Mouse (Mus musculus): ENCODE results near the gene Bdh1. TPM values are rescaled to one million over a fixed set of nuclear protein-coding genes. Genes with fewer than 3 reads are reported as not detected.

The Bdh1 gene
- polyA plus RNA-seq, 1 experiment from 2014 or later, result 16.6 TPM

DNA sequence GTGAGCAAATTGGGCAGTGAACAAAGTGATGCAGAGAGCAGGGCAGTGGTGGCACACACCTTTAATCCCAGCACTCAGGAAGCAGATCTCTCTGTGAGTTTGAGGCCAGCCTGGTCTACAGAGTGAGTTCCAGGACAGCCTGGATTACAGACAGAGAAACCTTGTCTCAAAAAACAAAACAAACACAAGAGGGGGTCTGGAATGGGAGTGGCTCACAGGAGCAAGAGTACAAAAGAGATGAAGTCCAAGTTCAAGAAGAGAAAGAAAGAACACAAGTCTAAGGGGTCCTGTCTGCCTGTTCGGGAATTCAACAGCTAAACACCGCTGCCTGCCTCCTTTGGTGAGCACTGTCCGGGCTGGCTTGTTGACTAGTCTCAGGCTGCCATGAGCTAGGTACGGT is 13.1 kb downstream of the Bdh1 start:
- H3K4me1 ChIP-seq, result peaks cover 35% of the 10 kb centered on the region
- H3K9me3 ChIP-seq, result no peaks in the 10 kb centered on the region
- H3K4me3 ChIP-seq, result no peak overlapping the region
- no peak for DNase-seq (ENCODE audit: extremely low spot score, low spot score)
- 0 out of 2 replicates have a peak overlapping the region, but pooled peaks have one; percentile 40 for H3K27ac ChIP-seq
- H3K27me3 ChIP-seq (ENCODE audit: poor library complexity, severe bottlenecking), result peaks cover 15% of the 10 kb centered on the region
- H3K36me3 ChIP-seq (replicated peaks), result peaks cover 21% of the 10 kb centered on the region
- 82% methylated on average over 4 of the region's 4 CpGs for WGBS

DNA sequence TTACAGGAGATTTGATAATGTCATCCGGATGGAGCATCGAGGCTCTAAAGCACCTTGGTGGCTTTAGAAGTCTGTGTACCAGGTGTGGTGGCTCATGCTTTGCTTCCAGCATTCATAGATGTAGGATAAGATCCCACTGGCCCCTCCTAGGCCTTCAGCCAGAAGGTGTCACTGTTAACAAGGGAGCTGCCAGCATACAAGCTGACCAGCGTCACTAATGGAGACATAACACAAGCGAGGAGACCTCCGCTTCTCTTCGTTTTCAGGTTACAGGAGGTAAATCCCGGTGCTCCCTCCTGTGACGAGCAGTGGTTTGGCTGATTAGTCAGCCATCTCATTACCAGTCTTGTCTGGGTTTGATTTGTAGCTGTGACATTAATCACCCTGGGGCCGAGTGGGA is 14.0 kb downstream of the Bdh1 start:
- 54% methylated on average over 9 of the region's 9 CpGs for WGBS
- Histone ChIP-seq H3K4me1 (peaks cover 31% of the 10 kb centered on the region), H3K27me3 (ENCODE audit: poor library complexity, severe bottlenecking) (peaks cover 12% of the 10 kb centered on the region), H3K9me3 (no peaks in the 10 kb centered on the region), H3K4me3 (no peak overlapping the region), H3K36me3 (replicated peaks) (peaks cover 21% of the 10 kb centered on the region), H3K27ac (no peak overlapping the region)
- DNase-seq (ENCODE audit: extremely low spot score, low spot score), result no peak

DNA sequence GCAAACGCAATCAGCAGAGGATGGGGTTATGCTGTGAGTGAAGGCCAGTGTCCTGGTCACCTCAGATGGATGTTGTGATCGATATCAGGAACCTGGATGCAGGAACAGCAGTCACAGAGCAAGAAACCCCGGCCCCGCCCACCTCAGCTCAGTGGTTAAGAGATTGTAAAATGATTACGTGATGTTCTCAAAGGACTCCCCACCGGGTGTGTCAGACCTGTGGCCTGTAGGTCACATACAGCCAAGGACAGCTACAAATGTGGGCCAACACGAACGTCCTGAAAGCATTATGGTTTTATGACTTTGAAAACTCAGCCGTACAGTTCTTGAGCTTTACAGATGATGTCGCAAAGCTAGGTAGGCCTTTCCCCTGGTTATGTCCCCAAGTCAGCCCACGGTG is 15.3 kb downstream of the Bdh1 start:
- WGBS, result 88% methylated on average over 11 of the region's 11 CpGs
- Histone ChIP-seq H3K27ac (no peak overlapping the region), H3K27me3 (ENCODE audit: poor library complexity, severe bottlenecking) (no peaks in the 10 kb centered on the region), H3K36me3 (replicated peaks) (peaks cover 21% of the 10 kb centered on the region), H3K4me1 (peaks cover 29% of the 10 kb centered on the region), H3K9me3 (no peaks in the 10 kb centered on the region), H3K4me3 (no peak overlapping the region)
- no peak for DNase-seq (ENCODE audit: extremely low spot score, low spot score)

DNA sequence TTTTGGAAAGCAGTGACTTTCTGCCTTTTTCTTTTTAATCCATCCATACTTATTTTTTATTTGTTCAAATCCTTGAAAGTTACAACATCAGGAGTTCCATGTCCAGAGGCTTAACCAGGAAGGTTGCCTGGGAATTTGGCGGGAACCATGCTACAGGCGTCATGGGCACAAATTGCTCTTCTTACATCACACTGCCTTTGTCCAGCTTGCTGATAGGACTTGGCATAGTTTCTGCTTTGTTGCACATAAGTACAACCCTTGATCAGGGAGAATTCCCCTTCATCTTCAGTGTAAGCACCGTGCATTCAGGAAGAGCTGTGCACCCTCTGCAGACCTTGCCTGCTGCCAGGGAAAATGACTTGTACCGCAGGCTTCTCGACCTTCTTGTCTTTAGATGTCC is 17.4 kb downstream of the Bdh1 start:
- Histone ChIP-seq H3K27ac (no peak overlapping the region), H3K36me3 (replicated peaks) (peaks cover 21% of the 10 kb centered on the region), H3K27me3 (ENCODE audit: poor library complexity, severe bottlenecking) (no peaks in the 10 kb centered on the region), H3K4me1 (peaks cover 13% of the 10 kb centered on the region), H3K4me3 (no peak overlapping the region), H3K9me3 (no peaks in the 10 kb centered on the region)
- WGBS, result 95% methylated on average over 5 of the region's 5 CpGs
- no peak for DNase-seq (ENCODE audit: extremely low spot score, low spot score)

DNA sequence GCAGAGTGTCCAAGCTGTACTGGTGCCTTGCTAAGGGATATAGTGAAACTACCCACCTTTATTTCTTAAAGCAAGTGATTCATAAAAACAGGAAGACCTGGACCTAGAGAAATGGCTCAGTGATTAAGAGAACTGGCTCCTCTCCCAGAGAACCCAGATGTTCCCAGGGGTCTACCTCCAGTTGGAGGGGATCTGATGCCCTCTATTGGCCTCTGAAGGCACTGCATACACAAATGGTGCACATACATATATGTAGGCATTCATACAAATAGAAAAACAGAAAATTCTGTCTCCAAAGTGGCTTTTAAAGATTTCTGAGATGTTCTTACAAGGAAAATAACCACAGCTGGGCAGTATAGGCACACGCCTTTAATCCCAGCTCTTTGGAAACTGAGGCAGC is 18.0 kb downstream of the Bdh1 start:
- Histone ChIP-seq H3K36me3 (replicated peaks) (peaks cover 21% of the 10 kb centered on the region), H3K27me3 (ENCODE audit: poor library complexity, severe bottlenecking) (no peaks in the 10 kb centered on the region), H3K9me3 (no peaks in the 10 kb centered on the region), H3K4me1 (peaks cover 8% of the 10 kb centered on the region), H3K27ac (no peak overlapping the region), H3K4me3 (no peak overlapping the region)
- no peak for DNase-seq (ENCODE audit: extremely low spot score, low spot score)
- 90% methylated on average over 1 of the region's 1 CpGs for WGBS

DNA sequence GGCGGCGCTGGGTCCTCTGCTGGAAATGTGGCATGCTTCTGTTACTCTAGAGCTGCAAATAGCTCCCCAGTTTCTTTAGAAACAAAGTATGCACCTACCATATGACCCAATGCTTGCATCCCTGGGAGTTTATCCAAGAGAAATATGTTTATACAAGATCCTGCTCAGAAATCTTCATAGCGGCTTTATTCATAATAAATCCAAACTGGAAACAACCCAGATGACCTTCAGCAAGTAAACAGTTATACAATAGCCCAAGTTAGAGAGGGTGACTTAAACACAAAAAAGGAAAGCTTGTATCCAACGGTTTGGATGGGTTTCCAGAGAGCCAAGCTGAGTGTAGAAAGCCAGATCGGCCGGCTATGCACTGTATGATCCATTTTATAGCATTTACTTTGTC is 22.4 kb downstream of the Bdh1 start:
- 94% methylated on average over 6 of the region's 6 CpGs for WGBS
- no peak overlapping the region for H3K4me3 ChIP-seq
- DNase-seq (ENCODE audit: extremely low spot score, low spot score), result no peak
- H3K27me3 ChIP-seq (ENCODE audit: poor library complexity, severe bottlenecking), result no peaks in the 10 kb centered on the region
- peaks cover 7% of the 10 kb centered on the region for H3K36me3 ChIP-seq (replicated peaks)
- H3K4me1 ChIP-seq, result no peaks in the 10 kb centered on the region
- no peak overlapping the region for H3K27ac ChIP-seq
- no peaks in the 10 kb centered on the region for H3K9me3 ChIP-seq

DNA sequence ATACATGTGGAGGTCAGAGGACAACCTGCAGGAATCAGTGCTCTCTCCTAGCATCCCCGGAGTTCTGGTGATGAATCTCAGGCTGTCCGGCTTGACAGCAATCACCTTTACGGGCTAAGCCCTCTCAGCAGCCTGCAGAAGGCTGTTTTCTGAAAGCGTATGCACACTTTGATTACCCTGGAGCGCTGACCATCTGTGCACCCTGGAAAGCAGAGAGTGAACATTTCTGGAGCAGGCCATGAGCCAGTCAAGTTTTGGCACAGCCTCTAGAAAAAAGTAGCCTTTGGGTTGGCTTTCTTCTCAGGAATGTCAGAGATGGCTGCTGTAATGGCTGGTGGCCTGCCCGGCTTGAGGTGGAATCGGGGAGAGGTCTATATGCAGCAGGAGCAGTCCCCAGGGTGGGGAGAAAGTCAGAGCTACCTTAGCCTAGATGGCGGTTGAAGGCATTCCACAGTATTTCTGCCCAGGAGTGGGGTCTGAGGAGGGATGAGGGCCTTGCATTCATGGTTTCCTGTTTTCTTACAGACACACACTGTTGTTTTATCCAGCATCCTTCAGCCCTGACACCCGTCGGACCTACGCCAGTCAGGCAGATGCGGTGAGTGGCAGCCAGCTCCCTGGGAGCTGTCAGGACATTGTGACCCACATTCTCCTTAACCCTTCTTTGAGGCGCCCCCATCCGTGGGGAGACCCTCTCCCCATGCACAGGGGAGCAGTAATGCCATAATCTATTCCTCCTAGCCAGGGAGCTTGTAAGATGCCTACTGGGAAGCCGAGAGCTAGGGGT is 24.2 kb downstream of the Bdh1 start:
- DNase-seq (ENCODE audit: extremely low spot score, low spot score), result no peak
- H3K4me1 ChIP-seq, result peaks cover 10% of the 10 kb centered on the region; the same call in 1 of the 2 replicates
- H3K4me3 ChIP-seq, result no peak overlapping the region
- 84% methylated on average over 15 of the region's 15 CpGs for WGBS
- H3K9me3 ChIP-seq, result no peaks in the 10 kb centered on the region
- no peaks in the 10 kb centered on the region for H3K27me3 ChIP-seq (ENCODE audit: poor library complexity, severe bottlenecking)
- no peak overlapping the region for H3K27ac ChIP-seq
- H3K36me3 ChIP-seq (replicated peaks), result peaks cover 6% of the 10 kb centered on the region; the same call in 1 of the 2 replicates

DNA sequence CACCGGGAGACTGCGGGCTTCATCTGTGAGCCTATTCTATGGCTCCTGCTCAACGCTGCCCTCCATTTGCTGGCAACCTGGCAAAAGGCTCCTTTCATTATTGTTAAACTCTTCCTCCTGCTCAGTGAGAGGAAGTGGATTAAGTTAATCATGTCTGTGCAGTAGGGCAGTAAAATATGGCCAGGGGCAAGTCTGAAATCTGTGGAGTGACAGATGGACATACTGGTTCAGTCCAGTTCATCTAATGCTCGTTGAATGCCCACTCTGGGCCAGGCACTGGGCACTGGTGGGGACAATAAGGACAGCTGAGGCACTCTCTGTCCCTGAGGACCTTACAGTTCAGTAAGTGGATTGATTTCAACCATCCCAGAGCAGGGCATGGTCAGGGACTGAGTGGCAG is 27.9 kb downstream of the Bdh1 start:
- Histone ChIP-seq H3K36me3 (replicated peaks) (peaks cover 6% of the 10 kb centered on the region; the same call in 1 of the 2 replicates), H3K27ac (no peak overlapping the region), H3K4me3 (no peak overlapping the region), H3K4me1 (peaks cover 36% of the 10 kb centered on the region), H3K27me3 (ENCODE audit: poor library complexity, severe bottlenecking) (no peaks in the 10 kb centered on the region), H3K9me3 (no peaks in the 10 kb centered on the region)
- 80% methylated on average over 4 of the region's 4 CpGs for WGBS
- no peak for DNase-seq (ENCODE audit: extremely low spot score, low spot score)

DNA sequence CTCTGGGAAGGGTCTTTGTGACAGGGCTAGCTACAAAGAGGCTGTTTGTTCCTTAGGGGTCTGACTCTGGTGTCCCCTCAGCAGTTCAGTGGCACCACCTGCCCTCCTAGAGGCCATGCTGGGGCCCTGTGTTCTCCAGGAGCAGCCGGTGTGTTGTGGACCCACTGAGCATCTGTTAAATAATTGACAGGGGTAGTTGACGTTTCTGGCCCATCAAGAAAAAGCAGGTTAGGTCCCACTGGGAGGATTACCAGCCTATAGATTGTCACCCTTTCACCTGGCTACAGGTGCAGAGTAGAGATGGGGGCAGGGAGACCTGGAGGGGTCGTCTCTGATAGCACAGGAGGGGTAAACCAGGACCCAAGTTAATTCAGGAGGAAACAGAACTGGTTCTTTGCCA is 29.2 kb downstream of the Bdh1 start:
- no peak for DNase-seq (ENCODE audit: extremely low spot score, low spot score)
- H3K27ac ChIP-seq, result 0 out of 2 replicates have a peak overlapping the region, but pooled peaks have one; percentile 15
- peaks cover 39% of the 10 kb centered on the region for H3K4me1 ChIP-seq
- H3K4me3 ChIP-seq, result no peak overlapping the region
- no peaks in the 10 kb centered on the region for H3K9me3 ChIP-seq
- 71% methylated on average over 3 of the region's 3 CpGs for WGBS
- H3K36me3 ChIP-seq (replicated peaks), result peaks cover 6% of the 10 kb centered on the region; the same call in 1 of the 2 replicates
- H3K27me3 ChIP-seq (ENCODE audit: poor library complexity, severe bottlenecking), result no peaks in the 10 kb centered on the region

DNA sequence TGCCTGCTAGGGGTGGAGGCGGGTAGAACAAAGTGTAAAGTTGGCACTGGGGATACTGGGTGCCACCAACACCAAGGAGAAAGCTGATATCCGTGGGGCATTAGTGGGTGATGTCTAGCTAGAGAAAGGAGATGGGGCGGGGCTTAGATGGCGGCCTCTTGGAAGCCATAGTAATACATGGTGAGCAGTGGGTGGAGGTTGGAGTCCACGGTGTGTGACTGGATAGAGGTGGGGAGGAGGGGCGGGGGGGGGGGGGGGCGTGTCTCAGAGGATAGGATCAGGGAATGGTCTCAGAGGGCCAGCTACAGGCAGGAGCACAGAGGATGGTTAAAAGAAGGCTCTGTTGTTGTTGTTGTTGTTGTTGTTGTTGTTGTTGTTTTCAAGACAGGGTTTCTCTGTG is 30.4 kb downstream of the Bdh1 start:
- Histone ChIP-seq H3K4me3 (no peak overlapping the region), H3K36me3 (replicated peaks) (peaks cover 14% of the 10 kb centered on the region), H3K27ac (no peak overlapping the region), H3K27me3 (ENCODE audit: poor library complexity, severe bottlenecking) (no peaks in the 10 kb centered on the region), H3K9me3 (no peaks in the 10 kb centered on the region), H3K4me1 (peaks cover 39% of the 10 kb centered on the region)
- WGBS, result 79% methylated on average over 6 of the region's 7 CpGs
- no peak for DNase-seq (ENCODE audit: extremely low spot score, low spot score)

DNA sequence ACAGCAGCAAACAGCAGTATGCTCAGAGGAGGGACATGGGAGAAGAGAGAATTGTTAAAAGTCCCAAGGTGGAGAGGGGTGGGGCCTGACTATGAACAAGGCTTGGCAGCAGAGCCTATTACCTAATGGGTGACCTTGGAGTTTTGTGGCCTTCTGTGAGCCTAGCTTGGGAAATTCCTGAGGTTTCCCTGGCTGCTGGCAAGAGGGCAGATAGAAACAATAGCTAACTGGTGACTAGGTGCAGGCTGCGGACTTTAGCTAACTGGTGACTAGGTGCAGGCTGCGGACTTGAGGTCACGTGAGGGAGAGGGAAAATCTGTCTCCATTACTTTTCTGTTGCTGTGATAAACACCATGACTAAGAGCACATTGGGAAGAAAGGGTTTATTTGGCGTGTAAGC is 31.9 kb downstream of the Bdh1 start:
- Histone ChIP-seq H3K27ac (no peak overlapping the region), H3K9me3 (no peaks in the 10 kb centered on the region), H3K36me3 (replicated peaks) (peaks cover 14% of the 10 kb centered on the region), H3K27me3 (ENCODE audit: poor library complexity, severe bottlenecking) (no peaks in the 10 kb centered on the region), H3K4me3 (no peak overlapping the region), H3K4me1 (peaks cover 52% of the 10 kb centered on the region)
- 93% methylated on average over 4 of the region's 4 CpGs for WGBS
- DNase-seq (ENCODE audit: extremely low spot score, low spot score), result no peak

DNA sequence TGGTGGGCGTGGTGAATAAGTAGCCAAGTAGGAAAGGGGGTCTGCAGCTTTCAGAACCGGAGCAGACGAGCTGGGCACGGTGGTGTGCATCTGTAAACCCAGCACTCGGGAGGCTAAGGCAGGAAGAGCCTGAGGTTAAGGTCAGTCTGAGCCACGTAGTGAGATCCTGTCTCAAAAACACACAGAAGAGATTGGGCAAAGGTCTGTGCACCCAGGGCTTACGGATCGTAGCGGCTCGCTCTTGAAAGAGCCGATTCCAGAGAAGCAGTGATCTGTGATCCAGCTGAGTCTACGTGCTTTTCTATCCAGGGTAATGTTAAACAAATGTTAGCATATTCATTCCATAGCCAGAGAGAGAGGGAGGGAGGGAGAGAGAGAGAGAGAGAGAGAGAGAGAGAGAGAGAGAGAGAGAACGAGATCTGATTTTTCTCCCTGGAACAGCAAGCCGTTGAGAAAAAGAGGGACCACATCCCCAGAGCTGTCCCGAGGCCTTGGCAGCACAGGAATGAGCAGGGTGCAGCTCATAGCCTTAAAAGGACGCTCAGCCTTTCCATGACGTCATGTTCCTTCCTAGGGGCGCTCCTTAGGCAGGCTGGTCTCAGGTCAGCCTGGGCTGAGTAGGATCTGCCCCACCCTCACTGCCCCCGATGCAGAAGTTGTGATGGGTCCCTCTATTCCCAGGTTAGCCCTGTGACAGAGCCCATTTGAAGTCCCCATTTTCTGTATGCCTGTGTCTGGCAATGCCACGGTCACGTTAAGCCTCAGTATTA is 33.4 kb downstream of the Bdh1 start:
- peaks cover 9% of the 10 kb centered on the region for H3K36me3 ChIP-seq (replicated peaks)
- no peak for DNase-seq (ENCODE audit: extremely low spot score, low spot score)
- no peak overlapping the region for H3K4me3 ChIP-seq
- H3K9me3 ChIP-seq, result no peaks in the 10 kb centered on the region
- H3K27ac ChIP-seq, result no peak overlapping the region
- H3K4me1 ChIP-seq, result peaks cover 60% of the 10 kb centered on the region
- peaks cover 13% of the 10 kb centered on the region; the same call in 1 of the 2 replicates for H3K27me3 ChIP-seq (ENCODE audit: poor library complexity, severe bottlenecking)
- 80% methylated on average over 21 of the region's 21 CpGs for WGBS
